Mouse (Mus musculus) midbrain, postnatal 0 days (tissue): ENCODE results near the gene Rbms1. TPM values are rescaled to one million over a fixed set of nuclear protein-coding genes. Genes with fewer than 3 reads are reported as not detected.

ENCODE experiments used
- ATAC-seq: fragments of 200-750 bp; cut with Nextera tagmentation; 2 replicates; pipeline ENCODE4 v1.8.0; 2017; ENCODE audit warnings: moderate number of reproducible peaks, mild to moderate bottlenecking, moderate TSS enrichment, moderate library complexity; ENCODE audit not compliant: low FRiP score
- DNase-seq: peaks from one replicate; pipeline ENCODE4 v3.0.0-alpha.2; 2015; ENCODE audit warnings: low spot score
- H3K27ac ChIP-seq: fragments of 300-500 bp; sonication (generic); 2 replicates; pipeline ENCODE4 v1.5.1; 2014; ENCODE audit warnings: low read depth, mild to moderate bottlenecking, low read length, mixed read lengths
- H3K27me3 ChIP-seq: fragments of 300-500 bp; sonication (generic); 2 replicates; pipeline ENCODE4 v1.6.1; 2014; ENCODE audit warnings: low read length, control low read depth, mixed read lengths; ENCODE audit not compliant: insufficient read depth
- H3K36me3 ChIP-seq: fragments of 300-500 bp; sonication (generic); 2 replicates; pipeline ENCODE4 v1.6.1; 2014; ENCODE audit warnings: low read length, control low read depth, mixed read lengths; ENCODE audit not compliant: insufficient read depth
- H3K4me1 ChIP-seq: fragments of 300-500 bp; sonication (generic); 2 replicates; pipeline ENCODE4 v1.6.1; 2014; ENCODE audit warnings: mild to moderate bottlenecking, control low read depth, antibody characterized with exemption, low read length, mixed read lengths; ENCODE audit not compliant: insufficient read depth
- H3K4me2 ChIP-seq: fragments of 300-500 bp; sonication (generic); 2 replicates; pipeline ENCODE4 v1.6.1; 2014; ENCODE audit warnings: low read depth, mild to moderate bottlenecking, low read length, mixed read lengths; ENCODE audit not compliant: poor library complexity, severe bottlenecking
- H3K4me3 ChIP-seq: fragments of 300-500 bp; sonication (generic); 2 replicates; pipeline ENCODE4 v1.5.1; 2014; ENCODE audit warnings: low read depth, mild to moderate bottlenecking, low read length, moderate library complexity
- H3K9ac ChIP-seq: fragments of 300-500 bp; sonication (generic); replicated peaks from 2 replicates; pipeline ENCODE4 v1.6.1; 2014; ENCODE audit warnings: mild to moderate bottlenecking, low read length, moderate library complexity, mixed read lengths; ENCODE audit not compliant: poor library complexity, severe bottlenecking
- H3K9me3 ChIP-seq: fragments of 300-500 bp; sonication (generic); 2 replicates; pipeline ENCODE4 v1.6.1; 2016; ENCODE audit warnings: low read length, control low read depth
- CTCF ChIP-seq: IDR thresholded peaks from 2 replicates; pipeline ENCODE4 v1.5.1; 2016; ENCODE audit warnings: antibody characterized with exemption, mild to moderate bottlenecking
- WGBS: fragments of 180-500 bp; shearing (Covaris S2); extraction: QIAGEN DNeasy Blood & Tissue Kit; methylation state at CpG from one replicate; pipeline ENCODE4 v1.1.7; 2014; 5-methylcytosine and 5-hydroxymethylcytosine counted together
- polyA plus RNA-seq: library from polyadenylated mRNA; unstranded; fragments of >200 nt; fragmentation: Nextera tagmentation; extraction: Ambion mirVana; gene quantifications from 2 replicates; pipeline ENCODE4 v1.2.1, GENCODE M21; 2015
- total RNA-seq: library from RNA; depleted of rRNA; stranded (reverse); fragments of >200 nt; gene quantifications from 2 replicates; pipeline ENCODE4 v1.2.3, GENCODE M21; 2014

The Rbms1 gene
- total and polyA plus RNA-seq, 2 experiments from 2014 or later, result 36.2 to 40.4 TPM

DNA sequence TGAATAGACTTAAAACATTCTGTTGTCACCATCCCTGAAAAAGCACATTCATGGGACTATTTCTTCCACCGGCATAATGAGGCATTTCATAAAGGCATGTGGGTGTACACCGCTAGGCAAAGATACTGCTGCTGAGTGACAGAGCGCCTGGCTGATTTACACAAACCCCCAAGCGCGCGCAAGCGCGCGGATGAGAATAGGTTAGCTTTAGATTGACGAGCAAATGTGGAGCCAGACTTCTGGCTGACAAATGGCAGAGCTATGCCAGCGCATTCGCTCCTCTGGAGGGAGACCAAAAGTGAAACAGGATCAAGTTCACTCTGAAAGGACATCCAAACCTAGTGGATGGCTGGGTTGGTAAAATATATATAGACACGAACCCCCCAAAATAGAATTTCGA, 240.5 kb downstream of the Rbms1 start, which contains the start of gene Itgb6:
Gene Itgb6 (minus strand): TSS at position 130 of the 400 bp plus-strand sequence.
- ATAC-seq (no peak), DNase-seq (peak; percentile 35)
- Histone ChIP-seq H3K36me3 (no peaks in the 10 kb centered on the region), H3K27ac (no peak within 1 kb of the TSS), H3K4me2 (peak within 1 kb of the TSS; percentile 26; the same call in 1 of the 2 replicates), H3K9ac (no peak within 1 kb of the TSS), H3K4me3 (no peak within 1 kb of the TSS), H3K27me3 (no peaks in the 10 kb centered on the region), H3K4me1 (no peaks in the 10 kb centered on the region), H3K9me3 (no peaks in the 10 kb centered on the region)
- TF ChIP-seq CTCF, result no peak
- WGBS, result 58% methylated on average over 14 of the region's 14 CpGs

DNA sequence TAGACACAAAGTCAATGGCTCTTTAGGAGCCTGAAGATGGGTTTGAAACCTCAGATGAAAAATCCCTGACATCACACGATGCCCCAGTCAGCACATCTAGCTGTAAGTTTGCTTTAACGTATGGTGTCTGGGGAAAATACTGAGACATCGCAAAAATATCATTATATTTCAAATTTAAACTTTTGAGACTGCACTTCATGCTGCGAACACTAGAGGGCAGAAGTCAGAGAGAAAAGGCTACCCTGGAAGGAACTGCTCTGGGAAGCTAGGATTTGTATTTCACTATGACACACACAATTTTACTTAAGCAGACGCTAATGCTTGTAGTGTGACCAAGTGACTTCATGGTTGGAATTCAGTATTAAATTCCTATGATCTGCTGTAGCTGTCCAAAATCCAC, 242.1 kb downstream of the Rbms1 start:
- Histone ChIP-seq H3K9me3 (no peaks in the 10 kb centered on the region), H3K4me1 (no peaks in the 10 kb centered on the region), H3K36me3 (no peaks in the 10 kb centered on the region), H3K27me3 (no peaks in the 10 kb centered on the region), H3K4me3 (no peak overlapping the region), H3K9ac (no peak overlapping the region), H3K27ac (no peak overlapping the region), H3K4me2 (no peak overlapping the region)
- ATAC-seq, result peak; percentile 45; the same call in 1 of the 2 replicates
- TF ChIP-seq CTCF, result peak; percentile 91
- DNase-seq, result peak; percentile 65
- 19% methylated on average over 5 of the region's 5 CpGs for WGBS

DNA sequence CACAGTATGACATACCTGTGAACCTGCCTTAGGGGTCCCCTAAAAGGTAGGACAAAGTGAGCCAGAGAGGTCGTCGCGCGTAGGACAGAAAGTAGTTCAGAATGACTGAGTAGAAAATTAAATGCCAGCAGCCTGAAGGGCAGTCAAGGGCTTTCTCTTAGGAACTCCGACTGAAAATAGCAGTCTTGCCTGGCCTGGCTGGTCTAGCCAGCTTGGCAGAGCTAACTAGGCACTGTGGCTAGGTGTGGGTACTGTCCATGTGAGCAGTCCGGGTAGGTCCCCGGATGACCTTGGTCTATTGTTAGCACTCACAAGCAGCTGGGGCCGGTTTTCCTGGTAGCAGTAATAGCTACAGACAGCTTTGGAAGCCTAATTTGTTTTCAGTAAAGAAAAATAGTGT, 242.8 kb downstream of the Rbms1 start:
- H3K9ac ChIP-seq, result no peak overlapping the region
- 77% methylated on average over 8 of the region's 8 CpGs for WGBS

DNA sequence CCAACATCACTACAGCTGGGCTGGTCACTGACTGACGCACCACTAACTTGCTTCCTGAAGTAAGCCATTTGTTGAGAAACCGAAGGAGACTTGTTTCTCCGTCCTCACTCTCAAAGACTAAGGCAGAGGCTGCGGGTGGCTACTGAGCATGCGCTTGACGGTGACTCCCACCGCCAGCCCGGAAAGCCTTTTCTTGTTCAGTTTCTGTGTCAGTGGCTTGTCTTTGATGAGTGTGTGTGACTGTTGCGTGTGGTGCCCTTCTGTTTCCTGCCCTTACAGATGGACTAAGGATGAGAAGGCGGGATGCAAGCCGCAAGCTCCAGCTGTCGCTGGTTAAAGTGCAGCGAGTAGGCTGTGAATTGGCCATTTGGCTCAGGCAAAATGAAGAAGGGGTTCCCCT, 245.6 kb downstream of the Rbms1 start:
- 66% methylated on average over 13 of the region's 13 CpGs for WGBS
- DNase-seq (peak; percentile 67), ATAC-seq (no peak)
- H3K4me2 ChIP-seq, result 0 out of 2 replicates have a peak overlapping the region, but pooled peaks have one; percentile 18
- H3K27ac ChIP-seq, result no peak overlapping the region
- H3K9ac ChIP-seq, result no peak overlapping the region
- TF ChIP-seq CTCF, result no peak
- H3K27me3 ChIP-seq, result no peaks in the 10 kb centered on the region
- no peak overlapping the region for H3K4me3 ChIP-seq
- H3K36me3 ChIP-seq, result no peaks in the 10 kb centered on the region
- H3K4me1 ChIP-seq, result peaks cover 9% of the 10 kb centered on the region; the same call in 1 of the 2 replicates
- no peaks in the 10 kb centered on the region for H3K9me3 ChIP-seq

More for the DNA sequence above, 242.8 kb downstream of the Rbms1 start:
- Histone ChIP-seq H3K4me1 (peaks cover under 1% of the 10 kb centered on the region; the same call in 1 of the 2 replicates), H3K4me2 (no peak overlapping the region), H3K36me3 (no peaks in the 10 kb centered on the region), H3K27ac (no peak overlapping the region), H3K9me3 (no peaks in the 10 kb centered on the region), H3K4me3 (no peak overlapping the region), H3K27me3 (no peaks in the 10 kb centered on the region)
- ATAC-seq, result no peak
- no peak for DNase-seq
- no peak for TF ChIP-seq CTCF

DNA sequence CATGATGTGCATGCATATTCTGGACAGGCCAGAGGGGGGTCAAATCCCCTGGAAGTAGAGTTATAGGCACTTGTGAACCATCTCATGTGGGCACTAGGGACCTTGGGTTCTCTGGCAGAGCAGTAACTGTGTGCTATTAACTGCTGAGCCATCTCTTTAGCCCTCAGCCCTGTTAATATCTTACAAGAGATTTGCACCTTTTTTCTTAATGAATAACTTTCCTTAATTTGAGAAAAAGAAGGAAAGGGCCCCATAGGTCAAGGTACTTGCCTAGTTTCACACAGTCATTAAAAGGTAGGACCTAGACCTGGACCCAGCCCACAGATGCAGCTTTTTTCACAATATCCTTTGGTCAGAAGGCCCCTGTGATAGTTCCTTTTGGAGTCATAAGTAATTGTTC, 246.4 kb downstream of the Rbms1 start:
- Histone ChIP-seq H3K9ac (no peak overlapping the region), H3K27ac (no peak overlapping the region), H3K4me3 (no peak overlapping the region), H3K36me3 (no peaks in the 10 kb centered on the region), H3K4me1 (peaks cover 9% of the 10 kb centered on the region; the same call in 1 of the 2 replicates), H3K27me3 (no peaks in the 10 kb centered on the region), H3K4me2 (no peak overlapping the region), H3K9me3 (no peaks in the 10 kb centered on the region)
- DNase-seq (no peak), ATAC-seq (no peak)
- no peak for TF ChIP-seq CTCF

DNA sequence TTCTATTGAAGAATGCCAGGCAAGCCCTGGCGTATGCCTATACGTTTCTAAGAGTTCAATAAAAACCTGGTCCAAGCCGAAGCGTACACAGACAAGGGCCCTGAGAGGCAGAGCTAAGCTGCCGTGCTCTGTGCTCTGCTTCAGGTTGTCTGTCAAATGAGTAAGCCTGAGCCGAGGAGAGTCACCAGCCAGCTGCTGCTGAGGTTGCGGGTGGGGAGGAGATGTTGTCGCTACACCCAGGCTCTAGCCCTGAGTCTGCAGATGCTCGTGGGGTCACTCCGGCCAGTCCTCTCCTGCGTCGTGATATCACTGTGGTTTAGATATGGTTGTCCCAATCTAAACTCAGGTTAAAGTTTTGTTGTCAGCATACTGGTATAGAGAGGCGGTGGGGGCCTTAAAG, 247.2 kb downstream of the Rbms1 start:
- TF ChIP-seq CTCF, result no peak
- ATAC-seq (no peak), DNase-seq (no peak)
- no peaks in the 10 kb centered on the region for H3K36me3 ChIP-seq
- H3K27me3 ChIP-seq, result no peaks in the 10 kb centered on the region
- no peak overlapping the region for H3K9ac ChIP-seq
- H3K4me2 ChIP-seq, result no peak overlapping the region
- WGBS, result 80% methylated on average over 13 of the region's 13 CpGs
- H3K27ac ChIP-seq, result no peak overlapping the region
- no peak overlapping the region for H3K4me3 ChIP-seq
- H3K4me1 ChIP-seq, result peaks cover 9% of the 10 kb centered on the region; the same call in 1 of the 2 replicates
- no peaks in the 10 kb centered on the region for H3K9me3 ChIP-seq
